Mouse (Mus musculus) B cell, adult 2 months (primary cell): Measurements from ENCODE around the gene Rundc3a.

Experiments used
- DNase-seq, 2 experiments: peaks; one replicate each; pipeline ENCODE4 v3.0.0; 2022

Rundc3a gene

DNA sequence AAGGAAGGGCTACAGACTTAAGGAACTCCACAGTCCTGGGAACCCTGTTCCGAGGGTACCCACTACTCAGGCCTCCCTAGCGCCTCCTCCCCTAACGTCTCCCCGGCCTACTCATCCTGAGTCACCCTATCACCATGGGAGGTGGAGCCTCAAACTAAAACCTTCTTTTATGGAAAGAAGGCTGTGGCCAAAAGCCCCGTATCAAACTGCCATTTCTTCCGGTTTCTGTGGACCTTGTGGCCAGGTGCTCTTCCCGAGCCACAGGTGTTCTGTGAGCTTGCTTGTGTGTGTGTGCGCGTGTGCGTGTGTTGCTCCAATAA, 43.2 kb downstream of the Rundc3a start:
- DNase-seq: no peak

GRCm38 (mm10) chr11:102437120-102438061, 44.2 kb downstream of the Rundc3a start:
- no peak for DNase-seq

GRCm38 (mm10) chr11:102438212-102439092, 45.2 kb downstream of the Rundc3a start:
- peak; percentile 81 for DNase-seq

GRCm38 (mm10) chr11:102439093-102440082, 46.2 kb downstream of the Rundc3a start:
- no peak for DNase-seq

DNA sequence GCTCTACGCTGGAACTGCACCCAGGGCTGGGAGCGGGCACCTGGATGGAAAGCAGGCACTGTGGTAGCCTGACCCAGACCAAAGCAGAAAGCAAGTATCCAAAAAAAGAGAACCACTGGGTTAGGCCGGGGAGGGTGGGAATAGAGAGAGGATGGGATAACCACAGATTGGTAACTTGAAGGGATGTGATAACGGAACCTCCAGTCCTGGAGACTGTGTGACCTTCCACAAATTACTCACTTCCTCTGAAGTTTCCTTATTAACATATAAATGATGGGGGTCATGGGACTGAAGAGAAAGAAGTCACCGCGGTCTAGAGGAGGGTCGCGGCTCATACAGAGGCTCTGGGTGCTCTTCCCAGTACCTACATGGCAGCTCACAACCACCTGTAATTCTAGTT, 47.1 kb downstream of the Rundc3a start:
- DNase-seq: no peak

DNA sequence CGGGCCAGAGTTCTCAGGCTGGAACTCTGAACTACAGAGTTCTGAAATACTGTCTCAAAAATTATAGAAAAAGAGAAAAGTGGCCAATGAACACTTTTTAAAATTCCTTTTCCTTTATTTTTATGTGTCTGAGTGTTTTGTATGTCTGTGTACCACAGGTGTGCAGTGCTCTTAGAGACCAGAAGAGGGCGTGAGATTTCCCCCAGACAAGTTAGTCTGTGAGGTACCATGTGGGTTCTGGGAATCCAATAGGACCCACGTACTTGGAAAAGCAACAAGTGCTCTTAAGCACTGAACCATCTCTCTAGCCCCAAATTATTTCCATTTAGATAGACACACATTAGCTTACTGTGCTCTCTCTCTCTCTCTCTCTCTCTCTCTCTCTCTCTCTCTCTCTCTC, 48.2 kb downstream of the Rundc3a start:
- DNase-seq: no peak

GRCm38 (mm10) chr11:102442089-102442488, 48.9 kb downstream of the Rundc3a start:
- no peak for DNase-seq

DNA sequence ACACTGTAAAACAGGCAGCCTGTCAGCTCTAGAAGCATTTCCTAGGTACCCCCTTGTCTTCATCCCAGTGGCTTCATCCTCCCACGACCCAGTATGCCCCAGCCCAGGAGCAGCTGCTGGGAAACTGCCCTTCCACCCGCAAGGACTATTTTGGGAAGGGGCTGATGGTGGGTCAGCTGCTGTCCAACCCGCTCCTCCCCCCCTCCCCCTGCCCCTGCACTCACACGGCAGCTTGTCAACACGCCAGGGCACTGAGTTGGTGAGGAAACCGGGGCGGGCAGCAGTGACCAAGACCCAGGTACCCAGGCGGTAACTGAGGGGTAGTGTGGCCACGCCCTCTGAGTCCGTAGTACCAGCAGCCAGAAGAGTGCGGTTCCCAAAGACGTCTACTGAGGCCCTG, 50.5 kb downstream of the Rundc3a start:
- no peak for DNase-seq

DNA sequence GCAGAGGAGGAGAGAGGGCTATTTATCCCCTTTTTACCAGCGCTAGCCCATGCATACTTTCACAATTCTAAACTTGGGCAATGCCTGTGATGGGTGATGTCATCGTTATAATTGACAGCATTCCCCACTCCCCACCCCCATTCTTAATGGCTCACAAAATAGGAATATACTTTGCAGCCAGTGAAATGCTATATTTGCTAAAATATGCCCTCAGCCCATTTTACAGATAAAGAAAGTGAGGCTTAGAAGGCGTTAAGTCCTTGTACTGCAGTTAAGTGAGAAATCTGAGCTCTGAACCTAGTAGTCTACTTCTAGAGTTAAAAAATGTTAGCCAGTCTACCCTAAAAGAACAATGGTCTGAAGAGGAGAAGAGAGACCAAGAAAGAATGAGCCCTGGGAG, 51.1 kb downstream of the Rundc3a start:
- DNase-seq: no peak

DNA sequence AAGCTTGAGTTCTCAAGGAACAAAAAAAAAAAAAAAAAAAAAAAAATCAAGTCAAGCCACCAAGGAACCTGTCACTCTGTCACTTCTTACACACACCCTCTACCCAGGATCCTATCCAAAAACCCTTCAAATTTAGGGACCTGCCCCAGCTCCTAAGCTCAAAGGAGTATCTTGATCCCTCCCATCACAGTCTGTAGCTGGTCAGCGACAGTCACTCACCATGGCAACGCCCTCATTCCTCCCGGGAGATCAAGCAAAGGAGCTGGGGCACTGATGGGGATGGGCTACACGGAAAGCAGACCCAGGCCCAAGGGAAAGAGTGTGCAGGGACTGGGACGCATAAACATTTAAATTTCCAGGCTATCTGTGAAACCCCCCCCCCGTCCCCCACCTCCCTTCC, 51.6 kb downstream of the Rundc3a start:
- DNase-seq: no peak

DNA sequence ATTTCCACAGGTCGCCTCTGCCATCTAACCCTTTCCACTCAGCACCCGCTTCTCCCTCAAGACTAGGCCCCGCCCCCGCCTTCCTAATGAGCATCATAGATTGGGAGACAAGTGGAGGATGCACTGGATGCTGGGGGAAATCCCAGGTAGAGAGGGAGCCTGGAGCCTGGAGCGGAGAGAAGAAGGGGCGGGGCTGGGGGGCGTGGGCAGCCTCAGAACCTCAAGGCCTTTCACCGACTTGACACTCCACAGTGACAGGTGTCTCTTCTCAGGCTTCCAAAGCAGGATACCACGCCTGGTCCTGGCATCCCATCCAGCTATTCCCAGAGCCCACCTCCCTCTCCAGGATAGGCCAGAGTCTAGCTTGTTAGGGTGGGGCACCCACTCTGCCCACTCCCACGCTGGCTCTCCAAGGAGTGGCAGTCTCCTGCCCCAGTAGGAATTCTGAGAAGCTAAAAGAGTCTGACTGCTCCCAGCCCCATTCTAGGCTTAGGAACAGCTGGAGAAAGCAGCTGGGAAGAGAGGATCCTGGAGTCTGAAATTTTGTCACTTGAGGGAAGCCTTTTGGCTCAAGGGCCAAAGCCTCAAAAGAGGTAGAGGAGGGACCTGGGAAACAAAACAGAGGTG, 52.2 kb downstream of the Rundc3a start:
- DNase-seq: no peak

DNA sequence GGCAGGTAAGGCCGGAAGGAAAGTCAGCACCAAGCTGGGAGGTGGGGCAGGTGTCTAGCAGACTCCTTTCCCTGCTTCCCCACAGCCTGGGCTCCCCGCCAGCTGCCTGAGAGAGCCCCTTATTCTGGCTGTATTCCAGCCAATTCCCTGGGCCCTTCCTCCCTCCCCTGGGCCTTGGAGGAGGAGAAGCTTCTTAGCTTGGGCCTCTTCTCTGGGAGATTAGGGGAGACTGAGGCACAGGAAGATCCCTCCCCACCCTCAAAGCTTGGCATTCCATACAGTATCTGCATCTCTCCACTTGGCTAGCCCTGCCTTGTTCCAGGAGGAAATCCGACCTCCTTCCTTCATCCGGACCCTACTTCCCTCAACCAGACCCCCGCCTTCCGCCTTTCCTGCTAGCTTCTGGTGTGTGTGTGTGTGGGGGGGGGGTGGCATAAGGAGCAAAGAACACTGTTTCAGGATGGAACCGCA, 52.7 kb downstream of the Rundc3a start:
- DNase-seq: no peak

- DNase-seq: peak in 1 of 2 experiments; percentile 40
These were observed 53.6 kb downstream of the Rundc3a start for GRCm38 (mm10) chr11:102446581-102447461.

GRCm38 (mm10) chr11:102447497-102447896, 54.3 kb downstream of the Rundc3a start, which contains the start of gene Fam171a2:
TSS of gene Fam171a2 (minus strand) at chr11:102447682.
- peak; percentile 87 to 90 for DNase-seq

GRCm38 (mm10) chr11:102448327-102448726, 55.1 kb downstream of the Rundc3a start:
- DNase-seq: no peak

DNA sequence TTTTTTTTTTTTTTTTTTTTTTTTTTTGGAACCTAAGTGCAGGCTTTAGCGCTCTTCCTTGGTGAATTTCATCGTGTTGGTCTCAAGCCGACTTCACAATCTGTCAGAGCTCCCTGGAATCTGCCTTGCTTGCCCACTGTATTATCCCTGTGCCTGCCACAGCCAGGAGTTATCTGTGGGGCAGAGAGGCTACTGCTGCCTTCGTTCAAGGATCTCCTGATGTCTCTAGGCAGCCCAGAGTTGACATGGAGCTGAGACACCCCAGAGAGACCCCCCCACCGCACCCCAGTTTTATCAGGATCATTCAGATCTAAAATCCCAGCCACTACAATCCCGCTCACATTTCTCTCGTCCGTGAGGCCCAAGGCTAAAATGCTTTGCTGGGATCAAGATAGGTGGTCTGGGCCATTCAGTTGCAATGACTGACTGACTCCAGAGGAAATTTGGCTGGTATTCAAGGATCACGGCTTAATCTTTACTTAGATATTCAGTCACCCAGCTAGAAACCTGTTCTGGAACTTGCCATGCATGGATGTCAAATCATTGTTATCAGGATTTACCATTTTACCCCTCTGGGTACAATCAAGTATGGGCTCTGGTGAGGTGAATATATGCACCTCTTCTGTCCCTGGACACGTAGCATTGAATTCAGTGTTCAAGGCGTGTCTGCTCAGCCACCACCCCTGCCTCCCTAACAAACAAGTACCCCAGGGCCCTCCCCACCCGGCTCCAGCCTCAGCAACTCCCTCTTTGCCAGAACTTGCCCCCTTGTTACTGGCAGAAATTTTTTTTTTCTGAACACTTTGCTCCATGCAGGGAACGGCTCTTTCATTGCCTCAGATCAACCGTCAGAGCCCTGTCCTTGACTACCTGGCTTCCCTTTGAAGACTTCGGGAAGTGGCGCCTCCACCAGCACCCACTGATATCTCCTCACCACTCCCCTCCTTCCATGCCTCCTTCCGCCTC, 56.1 kb downstream of the Rundc3a start:
- no peak for DNase-seq
